Mouse (Mus musculus) midbrain, embryonic 16.5 days (tissue): ENCODE data around the gene Irak2. TPM values are rescaled to one million over a fixed set of nuclear protein-coding genes. Genes with fewer than 3 reads are reported as not detected.

Source experiments
- ATAC-seq: fragments of 200-750 bp; cut with Nextera tagmentation; 2 replicates; pipeline ENCODE4 v1.8.0; 2017; ENCODE audit warnings: moderate TSS enrichment
- H3K27ac ChIP-seq: fragments of 300-500 bp; sonication (generic); 2 replicates; pipeline ENCODE4 v1.5.1; 2014; ENCODE audit warnings: mild to moderate bottlenecking, low read length, mixed read lengths
- H3K27me3 ChIP-seq: fragments of 300-500 bp; sonication (generic); 2 replicates; pipeline ENCODE4 v1.6.1; 2014; ENCODE audit warnings: low read depth, low read length, mixed read lengths; ENCODE audit not compliant: control insufficient read depth, insufficient read depth
- H3K36me3 ChIP-seq: fragments of 300-500 bp; sonication (generic); 2 replicates; pipeline ENCODE4 v1.6.1; 2014; ENCODE audit warnings: mild to moderate bottlenecking, low read length, moderate library complexity, mixed read lengths; ENCODE audit not compliant: control insufficient read depth, insufficient read depth
- H3K4me1 ChIP-seq: fragments of 300-500 bp; sonication (generic); 2 replicates; pipeline ENCODE4 v1.6.1; 2014; ENCODE audit warnings: mild to moderate bottlenecking, low read length, mixed read lengths; ENCODE audit not compliant: control insufficient read depth, insufficient read depth
- H3K4me2 ChIP-seq: fragments of 300-500 bp; sonication (generic); 2 replicates; pipeline ENCODE4 v1.6.1; 2014; ENCODE audit warnings: mild to moderate bottlenecking, low read length, mixed read lengths
- H3K4me3 ChIP-seq: fragments of 300-500 bp; sonication (generic); 2 replicates; pipeline ENCODE4 v1.5.1; 2014; ENCODE audit warnings: low read depth, mild to moderate bottlenecking, low read length, moderate library complexity, mixed read lengths
- H3K9ac ChIP-seq: fragments of 300-500 bp; sonication (generic); 2 replicates; pipeline ENCODE4 v1.6.1; 2014; ENCODE audit warnings: low read depth, low read length, mixed read lengths
- H3K9me3 ChIP-seq: fragments of 300-500 bp; sonication (generic); replicated peaks from 2 replicates; pipeline ENCODE4 v1.6.1; 2014; ENCODE audit warnings: mild to moderate bottlenecking, low read length, mixed read lengths; ENCODE audit not compliant: control insufficient read depth, poor library complexity, severe bottlenecking
- WGBS: fragments of 180-500 bp; shearing (Covaris S2); extraction: QIAGEN DNeasy Blood & Tissue Kit; methylation state at CpG from one replicate; pipeline ENCODE4 v1.1.7; 2014; 5-methylcytosine and 5-hydroxymethylcytosine counted together
- polyA plus RNA-seq: library from polyadenylated mRNA; unstranded; fragments of >200 nt; fragmentation: Nextera tagmentation; extraction: Ambion mirVana; gene quantifications from 2 replicates; pipeline ENCODE4 v1.2.1, GENCODE M21; 2015

Irak2 gene
- polyA plus RNA-seq, 1 experiment from 2014 or later: 2.1 TPM

GRCm38 (mm10) chr6:113686551-113687125 lies 48.4 kb downstream of the Irak2 start:
- no peak for ATAC-seq

GRCm38 (mm10) chr6:113690008-113690399 lies 51.7 kb downstream of the Irak2 start:
- 33% methylated on average over 7 of the region's 7 CpGs for WGBS
- Histone ChIP-seq H3K9me3 (no peaks in the 10 kb centered on the region), H3K4me2 (no peak overlapping the region), H3K4me1 (no peaks in the 10 kb centered on the region), H3K27ac (no peak overlapping the region), H3K36me3 (no peaks in the 10 kb centered on the region), H3K4me3 (no peak overlapping the region), H3K27me3 (no peaks in the 10 kb centered on the region), H3K9ac (no peak overlapping the region)
- ATAC-seq: no peak

More at GRCm38 (mm10) chr6:113686551-113687125, 48.4 kb downstream of the Irak2 start:
- 38% methylated on average over 8 of the region's 8 CpGs for WGBS
- Histone ChIP-seq H3K27me3 (no peaks in the 10 kb centered on the region), H3K27ac (no peak overlapping the region), H3K4me1 (no peaks in the 10 kb centered on the region), H3K9ac (no peak overlapping the region), H3K9me3 (no peaks in the 10 kb centered on the region; the same call in 1 of the 2 replicates), H3K36me3 (no peaks in the 10 kb centered on the region), H3K4me3 (no peak overlapping the region), H3K4me2 (no peak overlapping the region)

GRCm38 (mm10) chr6:113690400-113691083 lies 52.3 kb downstream of the Irak2 start:
- ATAC-seq: no peak
- Histone ChIP-seq H3K27me3 (no peaks in the 10 kb centered on the region), H3K4me3 (no peak overlapping the region), H3K4me1 (no peaks in the 10 kb centered on the region), H3K27ac (no peak overlapping the region), H3K9ac (no peak overlapping the region), H3K9me3 (no peaks in the 10 kb centered on the region), H3K36me3 (no peaks in the 10 kb centered on the region), H3K4me2 (no peak overlapping the region)
- 9% methylated on average over 14 of the region's 14 CpGs for WGBS

GRCm38 (mm10) chr6:113691084-113691462 lies 52.8 kb downstream of the Irak2 start:
- Histone ChIP-seq H3K4me2 (no peak overlapping the region), H3K4me3 (no peak overlapping the region), H3K27me3 (no peaks in the 10 kb centered on the region), H3K27ac (no peak overlapping the region), H3K9me3 (no peaks in the 10 kb centered on the region), H3K36me3 (no peaks in the 10 kb centered on the region), H3K4me1 (peaks cover 2% of the 10 kb centered on the region; the same call in 1 of the 2 replicates), H3K9ac (no peak overlapping the region)
- 84% methylated on average over 4 of the region's 4 CpGs for WGBS
- no peak for ATAC-seq

- Histone ChIP-seq H3K4me1 (peaks cover 7% of the 10 kb centered on the region; the same call in 1 of the 2 replicates), H3K27me3 (no peaks in the 10 kb centered on the region), H3K36me3 (no peaks in the 10 kb centered on the region), H3K27ac (no peak overlapping the region), H3K9me3 (no peaks in the 10 kb centered on the region), H3K9ac (no peak overlapping the region), H3K4me2 (no peak overlapping the region), H3K4me3 (no peak overlapping the region)
- no peak for ATAC-seq
- 77% methylated on average over 5 of the region's 5 CpGs for WGBS
These were observed 54.4 kb downstream of the Irak2 start for GRCm38 (mm10) chr6:113692661-113693133.

- Histone ChIP-seq H3K4me2 (no peak overlapping the region), H3K9me3 (no peaks in the 10 kb centered on the region), H3K27me3 (no peaks in the 10 kb centered on the region), H3K9ac (no peak overlapping the region), H3K27ac (no peak overlapping the region), H3K36me3 (no peaks in the 10 kb centered on the region), H3K4me1 (peaks cover 14% of the 10 kb centered on the region), H3K4me3 (no peak overlapping the region)
- WGBS: 94% methylated on average over 5 of the region's 5 CpGs
- ATAC-seq: no peak
These were observed 55.1 kb downstream of the Irak2 start for GRCm38 (mm10) chr6:113693377-113693776.

GRCm38 (mm10) chr6:113695203-113695602 lies 56.9 kb downstream of the Irak2 start:
- no peaks in the 10 kb centered on the region for H3K9me3 ChIP-seq
- H3K4me2 ChIP-seq: no peak overlapping the region
- no peak for ATAC-seq
- H3K36me3 ChIP-seq: peaks cover 3% of the 10 kb centered on the region; the same call in 1 of the 2 replicates
- no peak overlapping the region for H3K4me3 ChIP-seq
- H3K27ac ChIP-seq: no peak overlapping the region
- WGBS: 83% methylated on average over 1 of the region's 1 CpGs
- H3K4me1 ChIP-seq: peaks cover 31% of the 10 kb centered on the region
- no peaks in the 10 kb centered on the region for H3K27me3 ChIP-seq
- no peak overlapping the region for H3K9ac ChIP-seq

GRCm38 (mm10) chr6:113695766-113696355 lies 57.6 kb downstream of the Irak2 start:
- H3K27ac ChIP-seq: peak overlapping the region; percentile 80
- H3K4me3 ChIP-seq: peak overlapping the region; percentile 97
- 86% methylated on average over 4 of the region's 4 CpGs for WGBS
- no peaks in the 10 kb centered on the region for H3K9me3 ChIP-seq
- peak overlapping the region; percentile 69 for H3K4me2 ChIP-seq
- H3K9ac ChIP-seq: peak overlapping the region; percentile 59
- no peaks in the 10 kb centered on the region for H3K27me3 ChIP-seq
- peaks cover 31% of the 10 kb centered on the region for H3K4me1 ChIP-seq
- ATAC-seq: no peak
- peaks cover 3% of the 10 kb centered on the region; the same call in 1 of the 2 replicates for H3K36me3 ChIP-seq
